Mouse (Mus musculus) T-helper 2 cell (primary cell): ENCODE data around the gene Tpt1.

ENCODE experiments used
- in situ Hi-C: fragments of 300-600 bp; cut with MboI, MseI; formaldehyde crosslinking; loops from one replicate; pipeline ENCODE4 v1.15.1; 2025; ENCODE audit warnings: high pct_unique_total_duplicates

Gene Tpt1

DNA sequence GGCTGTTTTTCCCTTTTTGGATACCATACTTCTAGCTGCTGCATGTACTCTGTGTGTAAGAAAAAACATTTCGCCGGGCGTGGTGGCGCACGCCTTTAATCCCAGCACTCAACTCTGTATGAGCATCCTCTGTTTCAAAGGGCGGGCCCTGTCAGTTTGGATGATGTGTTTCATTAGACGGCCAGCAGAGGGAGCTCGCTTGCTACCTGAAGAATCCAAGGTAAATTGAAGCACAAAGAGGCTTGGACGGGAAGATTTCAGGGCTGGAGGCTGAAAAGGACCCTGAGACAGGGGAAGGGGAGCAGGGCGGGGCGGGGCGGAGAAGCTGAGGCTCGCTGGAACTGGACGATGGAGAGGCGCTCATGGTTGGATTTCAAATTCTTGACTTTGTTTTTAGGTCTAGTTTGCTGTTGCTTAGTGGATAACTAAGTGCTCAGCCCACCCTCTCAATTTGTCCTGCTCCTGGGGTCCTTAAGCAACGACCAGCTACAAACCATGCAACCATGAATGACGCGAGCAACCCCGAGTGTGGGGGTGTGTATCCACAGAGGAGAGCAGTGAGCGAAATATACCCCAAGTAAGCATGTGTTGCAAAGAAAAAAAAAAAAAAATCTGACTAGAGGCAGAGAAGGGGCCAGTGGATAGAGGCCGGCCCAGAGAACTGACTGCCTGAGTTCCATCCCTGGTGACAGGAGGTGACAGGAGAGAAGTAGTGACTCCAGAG is 31.6 kb downstream of the Tpt1 start:
- in situ Hi-C loops: loop anchor here (25.0 kb wide), 1 partner anchor 211 kb away; no protein-coding TSS in a partner anchor

GRCm38 (mm10) chr14:75877297-75877696 is 32.4 kb downstream of the Tpt1 start:
- in situ Hi-C loops: loop anchor here (25.0 kb wide), 1 partner anchor 210 kb away; no protein-coding TSS in a partner anchor

- in situ Hi-C loops: loop anchor here (25.0 kb wide), 1 partner anchor 208 kb away; no protein-coding TSS in a partner anchor
Observed at GRCm38 (mm10) chr14:75878980-75879379, 34.1 kb downstream of the Tpt1 start.

GRCm38 (mm10) chr14:75881856-75882255 is 37.0 kb downstream of the Tpt1 start:
- in situ Hi-C loops: loop anchor here (25.0 kb wide), 1 partner anchor 205 kb away; no protein-coding TSS in a partner anchor

- in situ Hi-C loops: loop anchor here (25.0 kb wide), 1 partner anchor 204 kb away; no protein-coding TSS in a partner anchor
Observed at GRCm38 (mm10) chr14:75883330-75883729, 38.4 kb downstream of the Tpt1 start.

GRCm38 (mm10) chr14:75883873-75884272 is 39.0 kb downstream of the Tpt1 start:
- in situ Hi-C loops: loop anchor here (25.0 kb wide), 1 partner anchor 203 kb away; no protein-coding TSS in a partner anchor

- in situ Hi-C loops: loop anchor here (25.0 kb wide), 1 partner anchor 195 kb away; no protein-coding TSS in a partner anchor
Observed at GRCm38 (mm10) chr14:75892118-75892517, 47.2 kb downstream of the Tpt1 start.
